8 mouse cellular contexts compared by ENCODE assay signal in the genomic region with DNA sequence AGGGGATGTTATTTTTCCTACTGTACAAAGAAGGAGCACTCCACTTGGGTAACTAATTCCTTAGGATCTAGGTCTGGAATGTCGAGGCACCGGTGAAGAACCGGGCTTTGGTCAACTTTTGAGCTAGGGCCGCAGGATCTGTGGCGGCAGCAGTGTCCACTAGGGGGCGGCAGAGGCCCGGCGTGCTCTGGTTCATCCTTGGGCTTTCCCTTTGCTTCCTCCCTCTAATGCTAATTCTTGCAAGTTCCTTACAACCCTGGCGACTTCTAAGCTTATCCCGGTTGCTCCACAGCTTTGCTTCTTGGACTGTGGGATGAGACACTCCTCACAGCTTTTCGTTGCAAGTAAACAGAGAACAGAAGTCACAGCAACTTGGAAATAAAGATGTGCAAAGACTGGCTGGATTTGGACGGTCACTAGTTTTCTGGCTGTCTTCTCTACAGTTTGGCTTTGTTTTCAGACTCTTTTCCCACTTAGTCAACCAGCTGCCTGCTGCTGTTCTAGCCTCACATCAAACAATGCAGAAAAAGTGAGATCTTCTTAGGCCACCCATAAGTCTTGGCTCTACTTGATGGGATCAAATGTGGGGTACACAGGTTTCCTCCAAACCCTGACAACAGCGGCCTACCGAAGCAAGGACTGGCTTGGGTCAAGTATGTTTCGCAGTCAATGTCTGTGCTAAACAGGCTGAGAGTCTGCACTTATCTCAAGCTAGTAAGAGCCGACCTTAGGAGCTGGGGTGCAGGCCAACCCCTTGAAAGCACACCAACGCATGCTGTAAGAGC. TPM values are rescaled to one million over a fixed set of nuclear protein-coding genes. Genes with fewer than 3 reads are reported as not detected.
DNase-seq lines count a peak whose midpoint lies in the region; ATAC-seq lines count a peak whose summit lies in the region.

No protein-coding gene starts in this region.

- H3K4me3 ChIP-seq in hindbrain, embryonic 16.5 days (ENCODE audit: low read length): no peak overlapping the region

- ATAC-seq in hindbrain, embryonic 16.5 days: peak; percentile 42; the same call in 1 of the 2 replicates
- peak; percentile 91 for ATAC-seq in megakaryocyte, adult 5-6 weeks (ENCODE audit: poor library complexity, severe bottlenecking)

- H3K27ac ChIP-seq in hindbrain, embryonic 16.5 days (ENCODE audit: low read depth, low read length): no peak overlapping the region

- no peak overlapping the region for H3K4me2 ChIP-seq in hindbrain, embryonic 16.5 days (ENCODE audit: low read length)

- H3K9ac ChIP-seq in hindbrain, embryonic 16.5 days (ENCODE audit: low read depth, low read length): no peak overlapping the region

- no peaks in the 10 kb centered on the region for H3K36me3 ChIP-seq in hindbrain, embryonic 16.5 days (ENCODE audit: control insufficient read depth, insufficient read depth, low read length)

- peak; percentile 64 to 91 for DNase-seq in adrenal gland, adult (ENCODE audit: inconsistent age in 2 of 2, low spot score in 1 of 2)
- peak; percentile 90 to 92 for DNase-seq in cerebellum, postnatal 14 days
- DNase-seq in frontal cortex, postnatal 14 days (ENCODE audit: low spot score in 2 of 2): peak; percentile 52 to 82
- DNase-seq in layer of hippocampus, postnatal 25 days (ENCODE audit: extremely low spot score in 1 of 2, low spot score in 1 of 2): peak; percentile 81 to 97
- DNase-seq in right cerebral cortex, postnatal 14 days: peak; percentile 88
- peak; percentile 76 to 89 for DNase-seq in urinary bladder, postnatal 4 days (ENCODE audit: low spot score in 2 of 2)

- H3K9me3 ChIP-seq in hindbrain, embryonic 16.5 days (ENCODE audit: control insufficient read depth, low read length): no peaks in the 10 kb centered on the region

- no peaks in the 10 kb centered on the region for H3K4me1 ChIP-seq in hindbrain, embryonic 16.5 days (ENCODE audit: control insufficient read depth, insufficient read depth, low read depth, low read length)

- no peaks in the 10 kb centered on the region for H3K27me3 ChIP-seq in hindbrain, embryonic 16.5 days (replicated peaks; ENCODE audit: control insufficient read depth, insufficient read depth, low read length)

- 37% methylated on average over 17 of the region's 17 CpGs for WGBS in hindbrain, embryonic 16.5 days

RNA-seq across cellular contexts. Expression of gene Tmem72, which starts 51.2 kb away (rescaled TPM):
- 2.5 and 5.4 TPM in 2 replicates for polyA plus RNA-seq in hindbrain, embryonic 16.5 days (2015; fragmentation: Nextera tagmentation; extraction: Ambion mirVana)
- total RNA-seq in layer of hippocampus, postnatal 25 days (2021): under 1 TPM; 0.21 to 0.22 TPM
- 0.13 and 0.21 TPM in 2 replicates for total RNA-seq in megakaryocyte, adult 5-6 weeks (2015)
- total RNA-seq in megakaryocyte, adult 5-6 weeks (2017): 0.12 and 0.33 TPM in 2 replicates
